Mouse (Mus musculus): ENCODE results near the gene Rnd1. TPM values are rescaled to one million over a fixed set of nuclear protein-coding genes. Genes with fewer than 3 reads are reported as not detected.

The Rnd1 gene
- polyA plus RNA-seq (2012; rRNA removed) = 1.2 and 2.3 TPM in 2 replicates

DNA sequence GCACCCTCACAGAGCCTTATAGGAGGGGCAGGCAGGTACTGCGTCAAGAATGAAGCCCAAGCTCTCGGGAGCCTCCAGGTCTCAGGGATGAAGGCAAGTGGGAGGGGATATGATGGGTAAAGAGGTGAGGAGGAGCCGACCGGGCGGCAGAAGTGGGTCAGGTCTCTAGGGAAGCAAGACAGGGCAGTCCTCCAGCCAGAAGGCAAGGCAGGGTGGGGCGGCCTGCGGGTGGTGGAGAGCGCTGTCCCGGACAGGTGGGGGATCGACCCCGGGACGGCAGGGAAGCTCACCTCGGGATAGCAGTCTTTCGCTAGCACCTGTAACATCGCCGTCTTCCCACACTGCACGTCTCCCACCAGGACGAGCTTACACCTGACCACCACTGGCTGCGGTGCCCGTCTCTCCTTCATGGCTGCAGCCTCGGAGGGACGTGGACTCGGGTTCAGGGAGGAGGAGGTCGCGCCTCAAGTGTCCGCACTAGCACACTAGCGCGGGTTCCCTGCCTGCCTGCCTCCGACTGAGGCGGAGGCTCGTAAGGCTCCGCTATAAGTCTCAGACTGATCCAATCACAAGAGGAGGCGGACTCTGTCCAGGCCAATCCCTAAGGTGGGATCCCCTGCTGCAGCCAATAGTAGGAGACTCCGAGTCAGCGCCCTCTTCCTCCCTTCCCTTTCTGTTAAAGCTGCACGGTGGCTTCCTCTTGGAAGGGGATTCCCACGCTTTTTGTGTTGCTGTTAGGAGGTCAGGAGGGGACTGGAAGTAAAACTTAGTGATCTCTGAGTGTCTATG is at the start of gene Rnd1:
TSS of gene Rnd1 (minus strand) at position 522 of the 789 bp plus-strand sequence.

GRCm38 (mm10) chr15:98707766-98708372 is 30.6 kb upstream of the Rnd1 start, which contains the start of gene Ccdc65:
Gene Ccdc65 (plus strand): TSS chr15:98708207.

DNA sequence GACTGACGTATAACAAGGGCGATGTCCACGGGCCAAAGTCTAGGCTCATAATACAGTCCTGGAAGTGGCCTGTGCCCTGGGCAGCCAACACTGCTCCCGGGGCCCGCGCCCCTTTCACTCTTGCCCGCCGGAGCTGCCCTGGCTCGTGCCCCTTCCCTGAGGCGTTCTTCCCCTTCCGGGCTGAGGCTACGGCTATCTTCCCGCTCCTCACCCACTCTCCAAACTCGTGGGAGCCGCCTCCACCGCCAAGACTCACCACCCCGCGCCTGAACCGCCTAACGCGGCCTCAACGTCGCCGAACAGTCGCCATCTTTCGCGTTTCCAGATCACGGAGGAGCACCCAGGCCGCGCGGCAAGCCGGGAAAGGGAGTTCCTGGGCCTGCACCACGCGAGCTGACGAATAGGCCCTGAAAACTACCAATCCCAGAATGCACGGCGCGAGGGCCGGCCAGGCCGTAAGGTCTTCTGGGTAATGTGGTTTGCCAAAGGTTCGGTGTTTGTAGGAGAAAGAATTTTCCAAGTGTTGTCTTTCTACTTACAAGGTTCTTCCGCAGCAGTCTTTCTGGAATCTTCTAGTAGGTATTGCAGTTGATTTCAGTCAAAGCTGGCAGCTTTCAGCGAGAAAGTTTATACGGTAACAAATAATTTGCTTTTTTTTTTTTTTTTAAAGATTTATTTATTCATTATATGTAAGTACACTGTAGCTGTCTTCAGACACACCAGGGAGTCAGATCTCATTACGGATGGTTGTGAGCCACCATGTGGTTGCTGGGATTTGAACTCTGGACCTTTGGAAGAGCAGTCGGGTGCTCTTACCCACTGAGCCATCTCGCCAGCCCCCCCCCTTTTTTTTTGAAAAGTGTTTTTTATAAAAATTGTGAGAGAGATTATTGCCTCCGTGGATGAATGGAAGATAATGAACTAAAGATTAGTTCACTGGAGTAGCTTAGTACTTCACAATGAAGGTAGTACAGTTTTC is 14.4 kb downstream of the Rnd1 start, which contains the start of gene Ddx23:
TSS of gene Ddx23 (minus strand) at position 328 of the 979 bp plus-strand sequence.

DNA sequence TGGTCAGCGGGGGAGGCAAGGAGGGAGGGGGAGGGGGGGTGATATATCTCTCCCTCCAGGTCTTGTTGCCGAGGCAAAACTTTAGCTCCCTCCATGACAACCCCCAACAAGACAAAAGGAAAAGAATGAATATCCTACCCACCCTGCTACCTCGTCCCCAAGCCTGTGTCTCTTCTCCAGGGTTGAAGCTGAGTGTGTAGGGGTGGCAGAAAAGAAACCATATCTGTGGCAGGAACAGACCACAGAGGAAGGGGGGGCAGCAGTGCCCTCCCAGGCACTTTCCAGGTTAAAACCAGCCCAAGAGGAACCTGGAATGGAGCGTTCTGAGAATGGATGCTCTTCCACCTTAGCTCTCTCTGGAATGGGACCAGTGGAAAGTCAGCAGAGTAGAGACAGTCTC is 46.7 kb downstream of the Rnd1 start, which contains the start of gene Cacnb3:
TSS of gene Cacnb3 (plus strand) at position 301 of the 400 bp plus-strand sequence.

Other genes with a start within 250 kb of the Rnd1 start
- gene Olfr282, start 246.2 kb downstream of the Rnd1 start, polyA plus RNA-seq (2012; rRNA removed) = not detected in 2 replicates
- gene Olfr281, start 224.9 kb downstream of the Rnd1 start, polyA plus RNA-seq (2012; rRNA removed) = not detected in 2 replicates
- not detected in 2 replicates for gene OR5BS1P, start 207.6 kb downstream of the Rnd1 start, polyA plus RNA-seq (2012; rRNA removed)
- not detected in 2 replicates for gene Lalba, start 194.7 kb downstream of the Rnd1 start, polyA plus RNA-seq (2012; rRNA removed)
- not detected in 2 replicates for gene Olfr279, start 185.1 kb downstream of the Rnd1 start, polyA plus RNA-seq (2012; rRNA removed)
- gene Kansl2, start 143.2 kb downstream of the Rnd1 start, polyA plus RNA-seq (2012; rRNA removed) = 23.5 and 24.8 TPM in 2 replicates
- gene Ccnt1, start 106.5 kb downstream of the Rnd1 start, polyA plus RNA-seq (2012; rRNA removed) = 6.0 and 6.3 TPM in 2 replicates
- gene 4930415O20Rik, start 106.5 kb downstream of the Rnd1 start, polyA plus RNA-seq (2012; rRNA removed) = 0.43 TPM in 1 of 2 replicates, not detected in the other
- 189 and 211 TPM in 2 replicates for gene Adcy6, start 67.4 kb downstream of the Rnd1 start, polyA plus RNA-seq (2012; rRNA removed)
- gene Cacnb3, start 46.6 kb downstream of the Rnd1 start, polyA plus RNA-seq (2012; rRNA removed) = 96.4 and 107 TPM in 2 replicates
- gene Ddx23, start 14.6 kb downstream of the Rnd1 start, polyA plus RNA-seq (2012; rRNA removed) = 29.0 and 31.4 TPM in 2 replicates
- gene Ccdc65, start 30.7 kb upstream of the Rnd1 start, polyA plus RNA-seq (2012; rRNA removed) = 0.22 and 0.43 TPM in 2 replicates
- 26.7 and 49.8 TPM in 2 replicates for gene Fkbp11, start 50.7 kb upstream of the Rnd1 start, polyA plus RNA-seq (2012; rRNA removed)
- gene Arf3, start 85.8 kb upstream of the Rnd1 start, polyA plus RNA-seq (2012; rRNA removed) = 75.8 and 94.5 TPM in 2 replicates
- gene Wnt10b, start 100.7 kb upstream of the Rnd1 start, polyA plus RNA-seq (2012; rRNA removed) = 0.30 and 0.65 TPM in 2 replicates
- gene Wnt1, start 112.4 kb upstream of the Rnd1 start, polyA plus RNA-seq (2012; rRNA removed) = 0.07 TPM in 1 of 2 replicates, not detected in the other
- not detected in 2 replicates for gene Ddn, start 132.0 kb upstream of the Rnd1 start, polyA plus RNA-seq (2012; rRNA removed)
- gene Prkag1, start 154.1 kb upstream of the Rnd1 start, polyA plus RNA-seq (2012; rRNA removed) = 45.2 and 50.3 TPM in 2 replicates
- 23.9 and 26.7 TPM in 2 replicates for gene Kmt2d, start 193.7 kb upstream of the Rnd1 start, polyA plus RNA-seq (2012; rRNA removed)
- gene Rhebl1, start 217.1 kb upstream of the Rnd1 start, polyA plus RNA-seq (2012; rRNA removed) = 1.9 and 2.1 TPM in 2 replicates
- gene Dhh, start 221.1 kb upstream of the Rnd1 start, polyA plus RNA-seq (2012; rRNA removed) = 0.72 and 0.93 TPM in 2 replicates
- gene Lmbr1l, start 240.8 kb upstream of the Rnd1 start, polyA plus RNA-seq (2012; rRNA removed) = 56.6 and 93.6 TPM in 2 replicates